Mouse (Mus musculus): ENCODE data around the gene Nlgn2. TPM values are rescaled to one million over a fixed set of nuclear protein-coding genes. Genes with fewer than 3 reads are reported as not detected.
"Not testable (repeated sequence)": the region's sequence is repeated elsewhere in the genome, so short reads cannot be mapped to it uniquely, and the experiment has no call there.

Nlgn2 gene
- total RNA-seq, 2 experiments from 2014 or later: 1.9 to 2.9 TPM

DNA sequence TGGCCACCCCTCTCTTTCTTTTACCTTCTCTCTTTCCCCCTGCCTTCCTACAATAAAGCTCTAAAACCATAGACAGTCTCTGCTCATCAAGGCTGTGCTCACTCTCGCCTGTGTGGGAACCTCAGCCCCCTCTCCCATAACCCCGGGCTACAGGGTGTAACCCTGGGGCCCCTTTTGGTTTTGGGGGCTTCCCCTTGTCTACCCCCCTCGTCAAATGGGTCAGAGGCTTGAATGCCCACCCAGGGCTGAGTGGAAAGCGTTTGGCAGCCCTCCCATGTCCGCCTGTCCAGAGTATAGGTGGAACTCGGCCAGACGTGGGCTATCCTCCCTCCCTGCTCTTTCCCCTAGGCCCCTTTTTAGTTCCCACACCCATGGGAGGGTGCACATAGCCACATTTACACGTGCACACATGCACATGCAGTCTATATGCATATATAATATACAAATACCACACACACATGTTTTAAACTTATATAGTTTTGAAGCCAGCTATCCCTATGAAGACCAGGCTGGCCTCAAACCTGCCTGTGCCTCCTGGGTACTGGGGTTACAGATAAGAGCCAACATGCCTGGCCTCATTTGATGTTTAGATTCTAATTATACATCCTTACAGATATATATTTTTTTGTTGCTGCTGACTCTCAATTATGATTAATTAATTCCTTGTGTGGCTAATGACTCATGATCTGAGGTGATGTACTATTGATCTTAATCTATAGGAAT lies 26.7 kb upstream of the Nlgn2 start:
- DNase-seq (ENCODE audit: low spot score): no peak

DNA sequence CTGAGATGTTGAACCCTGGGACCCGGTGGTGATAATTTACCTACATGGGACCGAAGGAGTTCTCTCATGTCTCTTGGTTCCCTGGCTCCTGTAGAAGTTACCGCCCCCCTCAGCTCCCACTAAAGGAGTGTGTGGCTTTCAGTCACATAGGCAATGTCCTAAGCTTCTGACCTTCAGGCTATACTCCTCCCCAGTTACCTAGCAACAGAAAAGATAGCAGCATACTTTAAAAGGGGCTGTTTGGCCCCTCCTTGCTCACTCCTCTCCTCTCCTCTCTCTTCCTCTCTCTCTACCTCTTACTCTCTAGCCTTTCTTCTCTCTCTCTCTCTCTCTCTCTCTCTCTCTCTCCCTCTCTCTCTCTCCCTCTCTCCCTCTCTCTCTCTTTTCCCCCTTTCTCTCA lies 26.1 kb upstream of the Nlgn2 start:
- DNase-seq (ENCODE audit: low spot score): not testable (repeated sequence)

DNA sequence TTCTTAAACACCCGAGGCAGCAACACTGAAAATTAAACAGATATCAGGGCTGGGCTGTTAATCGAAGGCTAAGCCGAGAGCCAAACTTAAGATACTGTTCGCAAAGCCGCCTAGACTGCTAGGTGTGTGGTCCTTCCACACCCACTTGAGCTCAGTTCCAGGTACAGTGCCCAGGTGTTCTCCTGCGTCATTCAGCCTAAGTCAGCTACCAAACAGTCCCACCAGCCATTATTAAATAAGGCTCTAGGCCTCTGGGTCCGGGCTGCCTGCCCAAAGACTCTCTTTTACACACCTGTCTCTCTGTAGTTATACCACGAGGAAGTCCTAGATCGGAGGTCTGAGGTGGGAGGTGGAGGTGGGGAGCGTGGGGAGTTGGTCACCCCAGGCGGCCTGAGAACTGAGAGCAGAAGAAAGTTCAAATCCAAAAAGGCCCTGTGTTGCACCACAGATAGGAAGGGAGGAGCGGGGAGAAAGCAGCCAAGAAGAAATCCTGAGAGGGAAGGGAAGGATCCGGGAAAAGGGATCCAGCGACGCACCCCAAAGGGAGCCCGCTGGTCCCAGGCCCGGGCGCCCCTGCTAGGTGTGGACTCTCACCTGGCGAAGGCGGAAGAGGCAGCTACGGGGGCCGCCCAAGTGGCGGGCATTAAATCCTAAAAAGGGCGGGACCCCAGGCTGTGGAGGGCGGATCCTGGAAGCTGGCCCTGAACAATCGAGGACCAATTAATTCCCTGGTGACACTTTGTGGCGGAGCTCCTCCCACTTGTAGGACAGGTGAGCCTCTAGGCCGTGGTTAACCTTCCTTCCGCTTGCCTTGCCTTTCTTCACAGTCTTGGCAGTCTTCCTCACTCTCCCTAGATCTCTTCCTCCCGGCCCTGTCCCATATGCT lies 20.8 kb upstream of the Nlgn2 start, which contains the start of gene Tnk1:
Gene Tnk1, minus strand, starts transcription at position 618 of the 886 bp plus-strand sequence.
- DNase-seq (ENCODE audit: low spot score): no peak

DNA sequence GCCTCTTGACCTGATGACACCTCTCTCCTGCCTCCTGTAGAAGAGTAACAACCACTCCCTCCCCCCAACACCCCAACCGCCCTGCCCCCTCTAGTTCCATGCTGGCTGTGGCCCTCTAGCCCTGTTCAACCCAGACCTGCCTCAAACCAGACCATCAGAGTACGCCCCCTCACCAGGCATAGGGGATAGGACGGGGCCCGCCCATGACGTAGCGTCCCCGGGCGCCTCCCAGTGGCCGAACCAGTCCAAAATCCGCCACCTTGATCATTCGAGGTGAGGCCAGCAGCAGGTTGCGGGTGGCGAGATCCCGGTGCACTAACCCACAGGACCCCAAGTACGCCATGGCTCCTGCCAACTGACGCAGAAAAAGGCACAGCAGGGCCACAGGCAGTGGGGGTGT lies 17.8 kb upstream of the Nlgn2 start:
- DNase-seq (ENCODE audit: low spot score): no peak

DNA sequence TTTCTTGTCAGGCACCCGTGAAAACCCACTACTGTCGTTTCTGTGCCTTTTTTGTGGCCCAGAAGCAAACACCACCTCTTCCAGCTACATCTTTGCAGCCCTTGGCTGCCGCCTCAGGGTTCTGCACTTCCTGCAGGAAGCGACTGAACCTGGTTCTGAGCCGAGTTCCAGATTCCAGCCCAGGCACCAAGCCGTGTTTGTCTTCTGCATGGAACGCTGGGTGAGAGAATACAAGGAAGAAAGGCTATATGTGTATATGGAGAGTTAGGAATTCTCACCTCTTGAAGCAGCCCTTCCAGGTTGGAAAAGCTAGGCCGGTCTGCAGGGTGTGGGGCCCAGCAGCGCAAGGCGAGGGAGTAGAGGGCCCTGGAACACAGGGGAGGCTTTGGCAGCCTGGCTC lies 17.1 kb upstream of the Nlgn2 start:
- no peak for DNase-seq (ENCODE audit: low spot score)

DNA sequence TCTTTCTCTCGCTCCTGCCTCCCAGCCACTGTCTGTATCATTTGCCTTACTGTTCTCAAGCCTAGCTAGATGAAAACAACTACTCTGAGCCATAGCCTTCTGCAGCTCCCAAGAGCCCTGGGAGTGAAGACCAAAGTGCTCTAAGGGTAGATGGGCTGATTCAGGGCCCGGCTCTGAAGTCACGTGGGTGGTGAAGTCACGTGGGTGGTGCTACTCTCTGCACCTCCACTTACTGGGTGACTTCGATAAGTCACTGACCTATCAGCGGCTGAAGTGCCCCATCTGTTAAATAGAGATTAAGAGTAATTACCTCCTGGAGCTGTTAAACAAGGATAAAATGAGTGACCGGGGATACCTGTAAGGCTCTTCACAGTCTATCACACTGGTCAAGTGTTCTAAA lies 16.4 kb upstream of the Nlgn2 start:
- no peak for DNase-seq (ENCODE audit: low spot score)

DNA sequence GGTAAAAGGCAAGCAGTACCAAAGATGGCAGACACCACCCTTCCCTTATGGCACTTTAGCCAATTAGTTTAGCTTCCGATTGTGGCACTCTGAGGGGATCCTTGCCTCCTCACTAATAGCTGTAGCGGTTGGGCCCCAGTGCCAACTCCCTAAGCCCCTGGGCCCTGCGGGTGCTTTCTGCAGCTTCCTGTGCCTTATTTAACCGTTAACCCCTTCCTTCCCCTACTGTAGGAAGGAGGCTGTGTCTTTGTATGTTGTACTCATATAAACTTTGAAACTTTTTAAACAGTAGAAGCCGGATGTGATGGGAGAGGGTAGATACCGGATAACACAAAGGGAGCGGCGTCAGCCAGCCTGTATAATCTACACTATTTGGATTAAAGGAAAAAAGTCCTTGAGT lies 13.2 kb upstream of the Nlgn2 start:
- DNase-seq (ENCODE audit: low spot score): no peak

DNA sequence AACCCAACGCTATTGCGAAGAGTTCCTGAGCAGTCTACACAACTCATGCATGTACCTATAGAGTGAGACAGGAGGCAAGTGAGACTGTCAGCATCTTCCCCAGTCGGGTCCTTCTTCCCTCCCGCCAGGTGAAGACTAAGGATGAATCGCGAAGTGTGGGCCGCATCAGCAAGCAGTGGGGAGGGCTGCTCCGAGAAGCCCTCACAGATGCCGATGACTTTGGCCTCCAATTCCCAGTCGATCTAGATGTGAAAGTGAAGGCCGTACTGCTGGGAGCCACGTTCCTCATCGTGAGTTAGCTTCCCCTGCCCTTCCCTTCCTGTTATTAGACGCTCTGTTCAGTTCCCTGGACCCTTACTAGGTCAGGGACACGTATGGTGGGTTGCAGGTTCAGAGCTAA lies 12.3 kb upstream of the Nlgn2 start:
- DNase-seq (ENCODE audit: low spot score): no peak

DNA sequence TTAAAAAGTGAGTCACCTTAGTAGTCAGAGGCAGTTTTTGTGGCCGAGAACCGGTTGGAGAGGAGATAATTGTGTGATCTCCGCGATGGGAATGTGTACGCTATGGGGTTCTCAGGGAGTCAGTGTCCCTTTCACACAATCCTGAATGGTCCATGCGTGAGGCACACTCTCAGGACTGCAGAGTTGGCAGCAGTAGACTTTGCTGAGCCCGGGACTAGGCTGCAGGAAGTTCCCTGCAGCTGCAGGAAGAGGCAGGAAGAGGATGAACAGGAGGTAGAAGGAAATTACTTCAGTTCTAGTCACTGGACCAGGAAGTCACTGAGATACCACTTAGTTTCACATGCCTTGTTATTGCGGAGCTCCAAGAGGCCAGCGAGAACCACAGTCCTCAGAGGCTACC lies 11.5 kb upstream of the Nlgn2 start:
- no peak for DNase-seq (ENCODE audit: low spot score)

DNA sequence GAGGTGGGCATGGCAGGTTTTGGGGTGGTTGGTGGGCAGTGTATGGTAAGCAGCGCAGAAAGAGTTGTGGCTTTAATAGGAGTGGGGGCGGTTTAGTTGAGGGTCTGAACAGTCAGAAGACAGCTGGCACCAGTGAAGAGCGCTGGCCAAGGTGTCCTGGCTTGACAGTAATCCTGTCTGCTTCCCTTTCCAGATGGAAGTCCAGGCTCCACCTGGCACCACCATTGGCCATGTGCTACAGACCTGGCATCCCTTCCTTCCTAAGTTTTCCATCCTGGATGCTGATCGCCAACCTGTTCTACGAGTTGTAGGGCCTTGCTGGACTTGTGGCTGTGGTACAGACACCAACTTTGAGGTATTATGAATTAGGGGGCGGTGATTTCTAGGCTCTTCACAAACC lies 10.4 kb upstream of the Nlgn2 start:
- DNase-seq (ENCODE audit: low spot score): no peak

DNA sequence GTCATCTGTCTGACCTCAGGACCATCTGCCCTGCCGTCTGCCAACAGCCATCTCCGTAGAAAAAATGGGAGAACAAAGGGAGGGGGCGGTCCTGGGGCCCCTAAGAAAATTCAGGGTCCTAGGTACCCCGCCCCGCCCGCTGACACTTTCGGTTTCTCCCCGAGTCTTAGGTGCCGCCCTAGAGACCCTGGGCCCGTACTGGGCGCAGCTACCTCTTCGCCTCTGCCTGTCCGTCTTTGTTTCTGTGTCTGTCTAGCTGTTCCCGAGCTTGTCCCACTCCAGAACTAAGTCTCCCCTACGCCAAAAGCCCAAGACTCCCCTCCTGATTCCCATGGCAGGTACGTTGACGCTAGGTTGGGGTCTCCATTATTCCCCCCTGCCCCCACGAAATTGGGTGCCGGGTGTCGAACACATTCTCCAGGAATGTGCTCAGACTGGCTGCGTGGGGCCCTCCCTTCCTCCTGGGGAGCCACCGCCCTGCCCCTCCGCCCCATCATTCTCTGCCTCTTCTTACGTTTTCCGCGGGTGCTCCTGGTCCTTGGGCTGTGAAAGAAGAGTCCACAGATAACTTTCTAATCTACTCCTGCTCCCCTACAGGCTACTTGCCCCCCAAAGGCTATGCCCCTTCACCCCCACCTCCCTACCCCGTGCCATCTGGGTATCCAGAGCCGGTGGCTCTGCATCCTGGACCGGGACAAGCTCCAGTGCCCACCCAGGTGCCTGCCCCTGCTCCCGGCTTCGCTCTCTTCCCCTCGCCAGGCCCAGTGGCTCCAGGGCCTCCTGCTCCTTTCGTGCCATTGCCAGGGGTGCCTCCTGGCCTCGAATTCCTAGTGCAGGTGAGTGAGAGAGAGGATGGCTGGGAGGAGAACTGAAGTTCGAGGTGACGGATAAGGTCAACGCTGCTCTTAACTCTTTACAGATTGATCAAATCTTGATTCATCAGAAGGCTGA lies 9.4 kb upstream of the Nlgn2 start:
- DNase-seq (ENCODE audit: low spot score): no peak

DNA sequence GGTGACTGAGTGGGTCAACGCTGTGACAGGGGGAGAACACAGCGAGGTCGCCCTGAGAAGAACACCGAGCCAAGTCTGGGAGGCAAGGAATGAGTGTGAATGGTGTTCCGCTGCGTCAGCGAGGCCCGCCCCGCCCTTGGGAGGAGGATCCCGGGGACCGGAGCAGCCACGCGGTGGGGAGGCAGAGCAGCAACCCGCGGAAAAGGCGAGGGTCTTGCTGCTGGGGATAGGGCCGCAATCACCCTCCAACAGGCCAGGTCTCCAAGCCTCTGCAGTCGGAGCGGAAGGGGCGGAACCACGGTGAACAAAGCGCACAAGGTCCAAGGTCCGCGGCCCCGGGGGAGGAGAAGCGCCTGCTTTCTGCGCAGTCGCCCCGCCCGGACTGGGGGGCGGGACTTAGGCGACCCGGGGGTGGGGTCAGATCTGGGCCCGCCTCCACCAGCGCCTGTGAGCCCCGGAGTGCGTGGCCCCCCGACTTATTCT lies 8.7 kb upstream of the Nlgn2 start, which contains the start of gene Plscr3:
Gene Plscr3, plus strand, starts transcription at position 179 of the 483 bp plus-strand sequence.
- peak; percentile 90 for DNase-seq (ENCODE audit: low spot score)

DNA sequence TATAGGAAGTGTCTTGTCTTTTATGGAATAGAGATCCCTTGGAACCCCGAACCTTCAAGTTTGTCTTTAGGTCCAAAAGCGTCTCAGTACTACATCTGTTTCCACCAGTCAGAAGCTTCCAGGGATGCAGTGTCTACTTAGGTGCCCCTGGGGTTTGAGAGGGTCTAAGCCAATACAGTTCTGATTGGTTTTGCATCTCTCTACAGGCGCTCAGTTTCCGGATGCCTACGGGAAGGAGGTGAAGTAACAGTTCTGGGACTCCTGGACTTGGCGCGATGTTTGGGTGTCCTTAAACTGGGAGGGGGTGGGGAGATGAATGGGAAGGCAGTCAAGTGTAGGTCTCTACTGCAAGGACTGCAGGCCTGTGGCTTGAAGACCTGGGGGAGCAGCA lies 1.1 kb upstream of the Nlgn2 start:
- no peak for DNase-seq (ENCODE audit: low spot score)

DNA sequence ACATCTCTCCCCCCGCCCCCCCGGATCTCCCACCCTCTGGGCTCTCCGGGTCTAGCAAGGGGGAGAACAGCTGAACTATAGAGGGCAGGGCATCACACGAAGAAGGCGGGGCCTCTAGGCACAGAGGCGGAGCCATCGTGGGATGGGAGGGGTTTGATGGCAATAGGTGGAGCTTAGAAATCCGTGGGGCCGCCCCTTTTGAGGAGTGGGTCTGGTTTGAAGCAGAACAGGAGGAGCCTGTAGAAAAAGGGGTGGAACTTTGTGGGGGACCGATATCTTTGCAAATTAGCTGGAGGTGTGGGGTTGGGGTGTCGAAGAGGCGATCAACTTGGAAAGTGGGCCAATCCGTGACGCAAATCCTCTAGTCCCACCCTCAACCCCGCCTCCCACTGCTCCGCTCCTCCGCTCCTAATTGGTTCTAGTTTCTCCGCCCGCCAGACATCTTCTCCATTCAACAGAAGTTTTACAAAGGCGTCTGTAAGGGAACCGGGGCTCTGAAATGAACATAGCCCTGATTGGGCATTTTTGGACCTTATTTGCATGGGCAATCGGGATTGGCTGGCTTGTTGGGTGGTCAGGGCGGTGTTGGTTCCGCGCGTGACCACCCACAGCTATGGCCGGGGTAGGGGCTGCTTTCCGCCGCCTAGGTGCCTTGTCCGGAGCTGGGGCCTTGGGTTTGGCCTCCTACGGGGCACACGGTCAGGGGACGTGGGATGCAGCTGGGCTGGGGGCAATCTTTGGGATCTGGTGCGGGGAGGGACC lies 549 bp upstream of the Nlgn2 start, which contains the start of gene Tmem256:
Gene Tmem256, plus strand, starts transcription at position 563 of the 762 bp plus-strand sequence.
- DNase-seq (ENCODE audit: low spot score): peak; percentile 98

DNA sequence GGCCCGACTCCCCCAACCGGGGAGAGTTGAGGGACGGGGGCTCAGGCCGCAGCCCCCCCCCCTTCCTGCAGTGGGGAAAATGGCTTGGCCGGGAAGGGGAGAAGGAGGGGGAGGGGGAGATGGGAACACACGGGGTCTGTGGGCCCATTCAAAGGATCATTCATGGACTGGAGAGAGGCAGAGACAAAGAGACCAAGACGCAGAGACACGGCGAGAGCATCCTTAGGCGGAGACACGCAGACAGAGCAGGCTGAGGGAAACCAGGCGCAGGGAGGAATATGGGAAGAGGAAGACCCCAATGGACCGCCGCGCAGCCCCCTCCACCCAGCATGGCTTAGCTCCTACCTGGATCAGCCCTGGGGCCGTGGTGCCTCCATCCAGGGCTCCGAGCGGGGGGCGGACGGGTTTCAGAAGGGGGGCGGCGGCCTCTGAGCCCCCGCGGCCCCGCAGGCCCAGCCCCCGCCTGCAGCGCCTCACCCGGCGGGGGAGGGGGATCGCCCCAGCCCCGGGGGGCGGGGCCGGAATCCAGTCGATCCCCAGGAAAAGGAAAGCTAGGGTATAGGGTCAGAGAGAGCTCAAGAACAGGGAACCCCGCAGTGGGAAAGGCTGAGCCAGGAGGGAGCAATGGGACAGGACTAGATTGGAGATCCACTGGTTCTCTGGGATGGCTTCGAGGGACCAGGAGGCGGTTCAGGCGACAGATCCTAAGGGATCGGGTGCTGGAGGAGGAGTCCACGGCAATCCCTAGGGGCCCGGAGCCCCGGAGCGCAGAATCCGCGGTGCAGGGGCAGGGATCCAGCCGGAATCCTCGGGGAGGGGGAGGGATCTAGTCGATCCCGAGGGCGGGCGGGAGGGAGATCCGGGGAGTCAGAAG lies 644 bp downstream of the Nlgn2 start:
- peak; percentile 36 for DNase-seq (ENCODE audit: low spot score)

DNA sequence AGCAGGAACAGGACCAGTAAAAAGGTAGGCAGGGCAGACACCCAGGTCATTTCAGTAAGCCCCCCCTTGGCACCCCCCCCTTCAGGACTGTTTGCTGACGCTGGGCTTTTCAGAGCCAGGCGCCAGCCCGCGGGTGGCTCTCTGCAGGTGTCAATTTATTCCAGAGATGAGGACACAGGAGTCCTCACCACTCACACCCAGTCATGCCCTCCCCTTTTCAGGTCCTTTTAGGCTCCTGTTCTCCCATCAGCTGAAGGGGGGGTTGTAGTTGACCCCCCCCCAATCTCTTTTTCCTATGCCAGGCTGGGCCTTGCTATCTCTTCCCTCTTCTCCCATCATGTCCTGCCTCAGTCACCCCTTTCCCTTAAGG lies 1.6 kb downstream of the Nlgn2 start:
- no peak for DNase-seq (ENCODE audit: low spot score)

DNA sequence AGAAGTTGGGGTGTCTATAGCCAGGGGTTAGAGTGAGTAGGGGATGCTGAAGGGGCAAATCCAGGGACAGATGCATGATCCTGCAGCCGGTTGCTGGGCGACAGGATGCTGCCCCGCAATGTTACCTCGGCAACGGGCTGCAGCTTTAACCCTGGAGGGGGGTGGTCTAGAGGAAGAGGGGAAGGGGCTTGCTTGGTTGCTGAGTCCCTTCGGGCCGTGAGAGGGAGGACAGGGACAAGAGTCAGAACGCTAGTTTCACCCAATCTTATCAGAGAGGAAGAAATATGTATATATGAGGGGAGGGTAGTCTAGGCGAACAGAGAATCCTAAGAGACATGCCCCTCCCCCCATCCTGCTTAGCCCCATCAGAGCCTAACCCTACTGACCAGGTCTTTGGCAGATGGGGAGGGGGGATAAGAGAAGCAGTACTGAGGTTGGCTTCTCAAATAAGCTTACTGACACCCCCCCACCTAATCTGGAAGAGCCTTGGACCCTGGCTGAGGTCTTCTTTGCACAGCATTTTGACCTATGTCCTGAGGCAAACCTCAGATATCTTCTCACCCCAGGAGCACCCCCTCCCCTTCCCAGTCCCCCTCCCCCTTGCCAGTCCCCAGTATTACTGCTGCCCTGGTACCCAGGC lies 2.1 kb downstream of the Nlgn2 start:
- no peak for DNase-seq (ENCODE audit: low spot score)

DNA sequence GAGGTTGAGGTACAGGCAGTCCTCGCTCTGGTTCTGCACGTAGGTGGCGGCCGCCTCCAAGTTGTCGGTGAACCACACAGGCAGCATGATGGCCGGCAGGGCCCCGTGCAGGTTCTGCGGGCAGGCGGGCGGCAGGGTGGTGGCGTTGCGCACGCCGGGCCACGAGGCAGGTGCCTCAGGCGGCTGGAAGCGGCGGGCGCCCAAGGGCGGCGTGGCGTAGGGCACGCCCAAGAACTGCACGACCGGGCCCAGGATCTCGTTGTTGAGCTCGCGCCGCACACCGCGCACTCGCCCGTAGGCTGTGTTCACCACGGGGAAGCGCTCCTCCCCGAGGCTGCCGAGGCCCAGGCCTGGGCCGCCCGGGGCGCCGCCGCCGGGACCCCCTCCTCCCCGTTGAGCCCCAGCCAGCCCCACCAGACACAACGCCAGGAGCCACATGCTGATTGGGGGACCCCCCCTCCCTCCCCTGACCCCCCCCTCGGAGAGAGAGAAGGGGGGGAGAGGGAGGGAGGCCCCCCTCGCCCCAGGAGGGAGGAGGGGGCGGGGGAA lies 3.5 kb downstream of the Nlgn2 start:
- no peak for DNase-seq (ENCODE audit: low spot score)

DNA sequence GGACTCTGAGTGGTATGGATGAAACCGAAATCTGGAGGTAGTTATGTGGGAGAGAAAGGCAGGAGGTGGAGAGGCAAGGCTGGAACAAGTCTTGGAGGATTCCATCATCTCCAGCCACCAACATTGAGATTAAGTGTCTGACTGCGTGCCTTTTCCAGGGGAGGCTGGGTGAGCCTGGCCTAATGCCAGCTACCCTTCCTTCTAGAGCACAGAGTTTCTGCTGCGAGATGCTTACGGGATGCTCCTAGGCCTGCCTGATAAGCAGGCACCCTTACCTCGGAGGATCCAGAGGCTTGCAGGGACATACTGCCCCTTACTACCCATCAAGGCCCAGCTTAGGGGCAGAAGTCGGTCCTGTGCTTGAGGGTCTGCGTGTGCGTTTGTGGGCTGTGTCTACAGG lies 4.0 kb downstream of the Nlgn2 start:
- no peak for DNase-seq (ENCODE audit: low spot score)
